Mouse (Mus musculus): Measurements from ENCODE around the gene Sgo1.

DNA sequence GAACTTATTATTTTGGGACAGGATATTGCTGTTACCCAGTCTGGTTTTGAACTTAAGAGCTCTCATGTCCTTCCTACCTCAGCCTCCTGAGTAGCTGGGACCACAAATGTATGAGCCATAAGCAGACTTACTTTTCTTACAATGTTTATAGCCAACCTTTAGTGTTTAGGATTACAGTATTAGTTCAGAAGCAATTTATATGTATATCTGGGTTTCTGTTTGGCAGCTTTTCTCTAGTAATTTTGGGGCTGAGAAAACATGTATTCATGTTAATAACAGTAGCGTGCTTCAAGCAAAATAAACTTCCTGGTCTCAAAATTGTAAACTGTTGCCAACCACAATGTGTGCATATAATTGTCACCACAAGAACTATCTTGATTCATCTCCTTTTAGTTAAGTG, 812 bp downstream of the Sgo1 start:
- TF ChIP-seq TAL1 (IDR thresholded peaks at IDR 0.05; ENCODE audit: low read length) (no peak), ZNF384 (IDR thresholded peaks at IDR 0.05; ENCODE audit: low read depth, low read length) (no peak), EP300 (IDR thresholded peaks at IDR 0.05; ENCODE audit: low read depth in 1 of 2, low read length in 2 of 2) (no peak)
